Mouse (Mus musculus) stomach, postnatal 0 days (tissue): Measurements from ENCODE around the gene Cacna2d1. TPM values are rescaled to one million over a fixed set of nuclear protein-coding genes. Genes with fewer than 3 reads are reported as not detected.

ENCODE experiments used
- ATAC-seq: fragments of 200-750 bp; cut with Nextera tagmentation; 2 replicates; pipeline ENCODE4 v1.8.0; 2017; ENCODE audit not compliant: low FRiP score, low TSS enrichment
- DNase-seq: peaks from one replicate; pipeline ENCODE4 v3.0.0-alpha.2; 2016; ENCODE audit warnings: low spot score
- H3K27ac ChIP-seq: fragments of 300-500 bp; sonication (generic); replicated peaks from 2 replicates; pipeline ENCODE4 v1.5.1; 2014; ENCODE audit warnings: mild to moderate bottlenecking, control low read depth
- H3K27me3 ChIP-seq: fragments of 300-500 bp; sonication (generic); 2 replicates; pipeline ENCODE4 v1.6.1; 2014; ENCODE audit warnings: low read length; ENCODE audit not compliant: control insufficient read depth, insufficient read depth
- H3K36me3 ChIP-seq: fragments of 300-500 bp; sonication (generic); 2 replicates; pipeline ENCODE4 v1.6.1; 2014; ENCODE audit warnings: low read length, mixed read lengths; ENCODE audit not compliant: control insufficient read depth, insufficient read depth
- H3K4me1 ChIP-seq: fragments of 300-500 bp; sonication (generic); replicated peaks from 2 replicates; pipeline ENCODE4 v1.6.1; 2014; ENCODE audit warnings: antibody characterized with exemption; ENCODE audit not compliant: control insufficient read depth, insufficient read depth
- H3K4me2 ChIP-seq: fragments of 300-500 bp; sonication (generic); replicated peaks from 2 replicates; pipeline ENCODE4 v1.6.1; 2014; ENCODE audit warnings: low read depth, mild to moderate bottlenecking, control low read depth, moderate library complexity
- H3K4me3 ChIP-seq: fragments of 300-500 bp; sonication (generic); 2 replicates; pipeline ENCODE4 v1.5.1; 2014; ENCODE audit warnings: low read depth, low read length, control low read depth
- H3K9ac ChIP-seq: fragments of 300-500 bp; sonication (generic); 2 replicates; pipeline ENCODE4 v1.6.1; 2014; ENCODE audit warnings: mild to moderate bottlenecking, low read length, control low read depth, mixed read lengths
- H3K9me3 ChIP-seq: fragments of 300-500 bp; sonication (generic); 2 replicates; pipeline ENCODE4 v1.6.1; 2016; ENCODE audit warnings: low read length; ENCODE audit not compliant: control insufficient read depth
- CTCF ChIP-seq: IDR thresholded peaks from 2 replicates; pipeline ENCODE4 v1.5.1; 2016; ENCODE audit warnings: antibody characterized with exemption, low read depth, mild to moderate bottlenecking, moderate library complexity
- EP300 ChIP-seq: optimal IDR thresholded peaks from 2 replicates; pipeline ENCODE3; 2016; ENCODE audit warnings: antibody characterized with exemption
- WGBS: fragments of 180-500 bp; shearing (Covaris S2); extraction: QIAGEN DNeasy Blood & Tissue Kit; methylation state at CpG from one replicate; pipeline ENCODE4 v1.1.7; 2014; 5-methylcytosine and 5-hydroxymethylcytosine counted together
- polyA plus RNA-seq: library from polyadenylated mRNA; unstranded; fragments of >200 nt; fragmentation: Nextera tagmentation; extraction: Ambion mirVana; gene quantifications from 2 replicates; pipeline ENCODE4 v1.2.1, GENCODE M21; 2015

Cacna2d1 gene
- polyA plus RNA-seq, 1 experiment from 2014 or later = 7.5 TPM

DNA sequence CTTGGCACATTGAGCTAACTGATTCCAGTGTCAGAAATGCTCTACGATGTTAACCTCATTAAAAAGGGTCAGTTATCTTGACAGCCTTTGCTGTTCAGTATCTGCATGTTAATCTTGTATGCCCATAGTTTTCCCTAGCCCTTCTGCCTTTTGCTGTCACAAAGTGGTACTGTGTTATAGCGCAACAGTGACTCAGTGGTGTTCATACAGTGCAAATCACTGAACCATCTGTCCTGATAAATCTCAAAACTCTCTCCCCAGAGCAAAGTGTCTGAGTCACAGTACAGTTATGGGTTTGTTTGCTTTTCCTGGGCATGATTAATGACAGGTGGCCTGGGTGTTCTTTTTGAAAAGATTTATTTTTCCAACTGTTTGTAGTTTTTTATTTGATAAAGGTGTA lies 122.3 kb downstream of the Cacna2d1 start:
- ATAC-seq (no peak), DNase-seq (no peak)
- Histone ChIP-seq H3K4me3 (no peak overlapping the region), H3K4me1 (no peaks in the 10 kb centered on the region), H3K9me3 (no peaks in the 10 kb centered on the region), H3K27me3 (no peaks in the 10 kb centered on the region), H3K9ac (no peak overlapping the region), H3K27ac (no peak overlapping the region), H3K36me3 (no peaks in the 10 kb centered on the region), H3K4me2 (no peak overlapping the region)
- 40% methylated on average over 2 of the region's 2 CpGs for WGBS
- TF ChIP-seq EP300 (no peak), CTCF (no peak)

DNA sequence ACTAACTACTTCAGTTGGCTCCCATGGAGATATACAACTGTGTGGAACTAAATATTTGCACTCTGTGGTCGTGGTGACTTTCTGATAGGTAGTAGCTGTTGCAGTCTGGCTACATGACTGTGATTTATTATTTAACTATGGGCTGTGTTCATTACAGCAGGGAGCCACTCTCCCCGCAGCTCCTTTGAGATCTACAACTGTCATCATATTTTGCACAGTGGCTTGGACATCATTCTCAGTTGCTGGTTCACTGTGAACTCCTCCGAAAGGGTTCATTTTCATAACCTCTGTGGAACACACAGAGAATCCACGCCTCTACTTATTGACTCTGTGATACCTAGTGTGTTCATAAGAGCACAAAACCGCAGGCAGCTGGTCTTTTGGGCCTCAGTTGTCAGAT lies 128.3 kb downstream of the Cacna2d1 start:
- no peak overlapping the region for H3K27ac ChIP-seq
- no peak overlapping the region for H3K9ac ChIP-seq
- no peaks in the 10 kb centered on the region for H3K27me3 ChIP-seq
- H3K4me3 ChIP-seq = no peak overlapping the region
- TF ChIP-seq EP300 (no peak), CTCF (no peak)
- DNase-seq (no peak), ATAC-seq (no peak)
- H3K4me2 ChIP-seq = no peak overlapping the region
- no peaks in the 10 kb centered on the region for H3K4me1 ChIP-seq
- no peaks in the 10 kb centered on the region for H3K9me3 ChIP-seq
- 43% methylated on average over 5 of the region's 5 CpGs for WGBS
- H3K36me3 ChIP-seq = no peaks in the 10 kb centered on the region

- DNase-seq (no peak), ATAC-seq (no peak)
- TF ChIP-seq EP300 (no peak), CTCF (no peak)
- Histone ChIP-seq H3K4me2 (no peak overlapping the region), H3K9ac (no peak overlapping the region), H3K27me3 (no peaks in the 10 kb centered on the region), H3K4me3 (no peak overlapping the region), H3K36me3 (no peaks in the 10 kb centered on the region), H3K9me3 (no peaks in the 10 kb centered on the region), H3K27ac (no peak overlapping the region), H3K4me1 (no peaks in the 10 kb centered on the region)
These were observed 128.8 kb downstream of the Cacna2d1 start for GRCm38 (mm10) chr5:16063273-16063672.

DNA sequence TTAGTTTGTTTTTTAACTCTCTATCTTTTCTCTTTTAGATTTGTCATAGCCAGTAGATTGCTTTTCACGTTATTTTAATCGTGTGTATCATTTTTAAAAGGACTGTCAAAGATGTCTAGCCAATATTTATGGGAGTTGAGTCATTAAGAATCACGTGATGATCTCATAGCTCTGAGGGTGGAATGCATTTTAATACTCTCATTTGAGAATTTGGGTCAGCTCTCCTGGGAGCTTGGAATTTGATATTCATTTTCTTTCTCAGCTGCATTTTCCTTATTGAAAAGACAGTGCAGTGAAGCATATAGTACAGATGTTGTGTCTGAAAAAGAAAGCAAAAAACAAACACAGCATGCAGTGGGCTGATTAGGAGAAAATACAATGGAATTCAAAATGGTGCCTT lies 129.5 kb downstream of the Cacna2d1 start:
- H3K9ac ChIP-seq = no peak overlapping the region
- no peak for DNase-seq
- no peak overlapping the region for H3K4me2 ChIP-seq
- no peak overlapping the region for H3K4me3 ChIP-seq
- ATAC-seq = no peak
- WGBS = 50% methylated on average over 3 of the region's 3 CpGs
- no peaks in the 10 kb centered on the region for H3K36me3 ChIP-seq
- no peaks in the 10 kb centered on the region for H3K4me1 ChIP-seq
- no peaks in the 10 kb centered on the region for H3K27me3 ChIP-seq
- no peak overlapping the region for H3K27ac ChIP-seq
- TF ChIP-seq EP300 = no peak
- no peak for TF ChIP-seq CTCF
- H3K9me3 ChIP-seq = no peaks in the 10 kb centered on the region

GRCm38 (mm10) chr5:16065816-16066215 lies 131.3 kb downstream of the Cacna2d1 start:
- Histone ChIP-seq H3K27me3 (no peaks in the 10 kb centered on the region), H3K9ac (no peak overlapping the region), H3K4me2 (no peak overlapping the region), H3K4me3 (no peak overlapping the region), H3K36me3 (no peaks in the 10 kb centered on the region), H3K4me1 (no peaks in the 10 kb centered on the region), H3K27ac (no peak overlapping the region), H3K9me3 (no peaks in the 10 kb centered on the region)
- ATAC-seq (no peak), DNase-seq (no peak)
- 82% methylated on average over 4 of the region's 4 CpGs for WGBS
- no peak for TF ChIP-seq EP300

GRCm38 (mm10) chr5:16082253-16082652 lies 147.8 kb downstream of the Cacna2d1 start:
- Histone ChIP-seq H3K4me3 (no peak overlapping the region), H3K27ac (no peak overlapping the region), H3K36me3 (no peaks in the 10 kb centered on the region), H3K27me3 (no peaks in the 10 kb centered on the region), H3K4me1 (no peaks in the 10 kb centered on the region), H3K4me2 (no peak overlapping the region), H3K9me3 (no peaks in the 10 kb centered on the region), H3K9ac (no peak overlapping the region)
- DNase-seq (no peak), ATAC-seq (no peak)
- no peak for TF ChIP-seq EP300
- no peak for TF ChIP-seq CTCF
- WGBS = 68% methylated on average over 2 of the region's 2 CpGs
